Mouse (Mus musculus): ENCODE data around the gene Mettl1. TPM values are rescaled to one million over a fixed set of nuclear protein-coding genes. Genes with fewer than 3 reads are reported as not detected.

Gene Mettl1
- 26.8 TPM for polyA plus RNA-seq (2014; fragmentation: Illumina TruSeq; extraction: RNeasy Lipid Tissue Mini Kit (QIAGEN cat#74804); ENCODE audit: low read depth, low replicate concordance)

DNA sequence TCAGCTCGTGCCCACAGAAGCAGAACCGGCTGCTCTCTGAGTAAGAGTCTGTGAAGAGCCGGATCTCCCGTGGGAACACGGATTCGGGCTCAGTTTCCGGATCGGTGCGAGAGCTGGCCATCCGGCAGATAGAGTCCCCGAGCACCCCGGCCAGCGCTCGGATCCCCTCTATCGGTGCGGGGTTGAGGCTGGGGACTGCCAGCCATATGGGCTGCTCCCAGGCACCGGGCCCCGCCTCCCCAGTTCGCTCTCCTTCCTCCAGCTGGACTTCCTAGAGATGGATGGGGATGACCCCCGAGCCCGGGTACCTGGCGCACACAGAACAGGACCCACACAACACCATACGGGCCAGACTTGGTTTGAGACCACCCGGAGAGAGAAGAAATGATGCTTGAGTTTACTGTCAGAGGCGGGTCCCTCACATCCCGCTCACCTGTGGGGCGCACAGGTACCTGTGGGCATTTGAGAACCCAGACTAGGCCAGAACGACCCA, at the start of gene Mettl1, which contains the start of gene Eef1akmt3:
TSS of gene Mettl1 (plus strand) at position 141 of the 493 bp plus-strand sequence.
TSS of gene Eef1akmt3 (minus strand) at position 240 of the 493 bp plus-strand sequence.

DNA sequence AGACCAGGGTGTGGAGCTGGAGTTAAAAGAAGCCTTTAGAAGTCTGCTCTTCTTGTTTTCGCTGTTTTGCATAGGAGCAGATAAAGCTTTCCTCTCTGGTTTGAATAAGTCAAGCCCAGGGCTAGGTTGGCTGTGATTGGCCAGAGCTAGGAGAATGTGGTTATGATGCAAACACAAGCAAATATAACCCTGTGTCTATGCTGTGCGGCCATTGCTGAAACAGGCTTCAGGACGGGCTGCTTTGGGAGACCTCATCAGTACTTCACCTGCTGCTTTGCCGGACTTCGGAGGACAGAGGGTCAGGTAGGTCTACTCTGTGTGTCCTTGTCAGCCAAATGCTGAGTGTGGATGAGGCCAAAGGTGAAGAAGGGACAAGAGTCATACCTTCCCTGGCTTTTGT, 40.7 kb upstream of the Mettl1 start, which contains the start of gene Avil:
TSS of gene Avil (plus strand) at position 181 of the 400 bp plus-strand sequence.

DNA sequence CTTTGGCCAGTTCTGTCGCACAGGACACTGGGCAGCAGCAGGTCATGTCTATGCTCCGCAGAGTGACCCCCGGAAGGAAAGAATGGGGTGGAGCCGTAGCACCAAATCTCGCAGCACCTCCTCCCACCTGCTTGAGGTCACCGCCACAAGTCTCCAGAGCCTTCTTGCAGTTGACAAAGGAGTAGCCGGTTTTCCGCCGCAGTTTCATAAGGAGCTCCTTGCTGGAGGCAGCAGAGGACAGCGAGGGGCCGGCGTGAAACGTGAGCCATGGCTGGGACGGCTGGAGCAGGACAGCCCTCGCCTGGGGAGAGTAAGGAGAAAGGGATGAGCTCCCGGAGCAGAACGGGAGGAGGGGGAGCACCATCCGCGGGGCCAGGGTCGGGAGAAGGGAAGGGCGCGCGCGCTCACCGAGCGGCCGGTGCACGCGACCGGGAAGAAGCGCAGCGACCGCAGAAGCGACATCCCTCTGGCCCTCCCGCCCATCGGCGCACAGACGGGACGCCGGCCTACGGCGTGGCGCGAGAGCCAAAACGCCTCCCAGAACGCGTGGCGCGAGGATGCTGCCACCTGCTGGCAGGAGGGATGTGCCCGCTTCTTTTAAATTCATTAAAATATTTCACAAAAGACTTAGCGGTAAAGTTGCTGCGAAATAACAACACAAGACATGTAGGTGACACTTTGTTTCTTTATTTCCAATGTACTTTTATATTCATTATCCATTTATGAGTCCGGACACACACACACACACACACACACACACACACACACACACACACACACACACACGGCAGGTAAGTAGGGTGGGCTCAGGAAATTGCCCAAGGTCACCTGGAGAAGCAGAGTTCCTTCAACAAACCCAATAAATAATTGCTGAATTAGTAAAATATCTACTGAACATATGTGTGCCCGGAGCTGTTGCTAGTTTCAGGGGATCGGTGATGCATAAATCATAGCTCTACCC, 10.6 kb upstream of the Mettl1 start, which contains the start of gene Tsfm:
TSS of gene Tsfm (minus strand) at position 505 of the 961 bp plus-strand sequence.

DNA sequence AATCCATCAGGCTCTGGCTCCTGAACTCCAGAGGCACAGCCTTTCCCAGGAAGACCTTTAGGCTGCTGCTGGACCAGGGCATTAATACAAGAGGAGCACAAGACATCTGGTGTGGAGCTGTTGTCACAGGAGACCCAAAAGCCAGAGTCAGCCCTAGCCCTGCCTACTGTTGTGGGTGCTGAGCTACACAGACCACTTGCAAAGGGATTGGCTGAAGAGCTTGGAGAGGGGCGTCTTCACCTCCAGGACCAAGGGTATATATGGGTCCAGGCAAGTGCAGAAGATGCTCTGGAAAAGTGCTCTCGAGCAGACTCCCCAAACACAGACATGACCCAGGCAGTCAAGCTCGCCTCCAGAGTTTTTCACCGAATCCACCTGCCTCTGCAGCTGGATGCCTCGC, 6.7 kb downstream of the Mettl1 start, which contains the start of gene Cyp27b1:
TSS of gene Cyp27b1 (plus strand) at position 297 of the 400 bp plus-strand sequence.

DNA sequence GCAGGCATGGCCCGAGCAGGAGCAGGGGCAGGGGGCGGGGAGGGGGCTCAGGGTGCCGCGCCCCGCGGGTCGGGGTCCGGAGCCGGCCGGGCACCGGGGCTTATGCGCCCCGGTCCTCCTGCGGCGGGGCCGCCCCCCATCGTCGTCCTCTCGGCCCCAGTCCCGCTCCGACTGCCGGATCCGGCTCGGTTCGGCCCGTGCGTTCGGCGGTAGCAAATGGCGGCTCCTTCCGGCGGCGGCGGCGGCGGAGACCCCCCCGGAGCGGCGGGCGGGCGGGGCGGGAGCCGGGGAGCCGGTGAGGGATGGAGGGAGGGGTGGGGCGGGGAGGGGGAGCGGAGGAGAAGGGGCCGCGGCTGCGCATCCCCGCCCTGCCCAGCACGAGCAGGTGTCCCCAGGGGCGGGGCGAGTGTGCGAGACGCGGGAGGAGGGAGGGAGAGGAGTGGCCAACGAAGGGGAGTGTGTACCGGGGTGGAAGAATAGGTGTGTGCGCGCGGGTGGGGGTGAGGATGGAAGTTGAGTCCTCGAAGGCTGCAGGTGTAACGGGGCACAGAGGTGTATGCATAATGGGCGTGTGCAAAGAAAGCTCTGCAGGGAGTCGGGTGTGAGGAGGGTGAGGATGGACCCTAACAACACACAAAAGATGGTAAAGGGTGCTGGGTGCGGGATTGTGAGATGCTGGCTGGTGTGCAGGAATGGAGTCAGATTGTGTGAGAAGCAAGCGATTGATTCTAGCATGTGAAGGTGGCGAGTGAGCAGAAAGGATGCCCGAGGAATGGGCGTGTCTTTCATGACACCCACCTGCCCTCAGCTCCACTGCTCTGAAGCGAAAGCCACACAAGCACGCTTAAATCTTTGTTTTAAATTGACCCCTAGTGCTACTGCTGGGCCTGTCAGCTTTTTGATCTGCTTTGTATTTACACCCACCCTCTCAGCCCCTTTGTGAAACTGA, 19.0 kb downstream of the Mettl1 start, which contains the start of gene March9:
TSS of gene March9 (minus strand) at position 217 of the 949 bp plus-strand sequence.

DNA sequence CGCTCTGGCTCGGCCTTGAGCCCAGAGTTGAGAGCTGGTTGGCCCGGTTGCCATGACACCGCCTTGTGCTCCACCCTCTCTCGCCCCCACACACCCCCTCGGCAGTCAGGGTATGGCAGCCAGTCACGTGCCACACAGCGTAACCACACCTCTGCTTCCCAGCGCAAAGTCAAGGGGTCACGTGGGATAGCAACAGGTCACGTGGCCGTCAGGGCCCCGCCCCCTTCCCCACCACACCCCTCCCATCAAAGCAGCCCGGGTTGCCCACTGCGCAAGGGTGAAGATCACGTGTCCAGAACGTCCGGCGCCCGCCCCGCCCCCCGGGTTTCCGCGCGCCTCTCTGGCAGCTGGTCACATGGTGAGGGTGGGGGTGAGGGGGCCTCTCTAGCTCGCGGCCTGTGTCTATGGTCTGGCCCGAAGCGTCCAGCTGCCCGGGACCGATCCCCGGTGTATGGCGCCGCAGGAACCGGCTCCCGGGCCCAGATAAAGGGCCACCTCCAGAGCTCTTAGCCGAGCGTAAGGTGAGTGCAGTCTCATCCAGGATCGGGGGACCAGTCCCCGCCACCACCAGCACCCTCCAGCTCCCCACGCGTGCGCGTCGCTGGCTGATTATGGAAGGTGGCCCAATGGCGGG, 22.1 kb downstream of the Mettl1 start, which contains the start of gene Cdk4:
TSS of gene Cdk4 (plus strand) at position 296 of the 634 bp plus-strand sequence.

DNA sequence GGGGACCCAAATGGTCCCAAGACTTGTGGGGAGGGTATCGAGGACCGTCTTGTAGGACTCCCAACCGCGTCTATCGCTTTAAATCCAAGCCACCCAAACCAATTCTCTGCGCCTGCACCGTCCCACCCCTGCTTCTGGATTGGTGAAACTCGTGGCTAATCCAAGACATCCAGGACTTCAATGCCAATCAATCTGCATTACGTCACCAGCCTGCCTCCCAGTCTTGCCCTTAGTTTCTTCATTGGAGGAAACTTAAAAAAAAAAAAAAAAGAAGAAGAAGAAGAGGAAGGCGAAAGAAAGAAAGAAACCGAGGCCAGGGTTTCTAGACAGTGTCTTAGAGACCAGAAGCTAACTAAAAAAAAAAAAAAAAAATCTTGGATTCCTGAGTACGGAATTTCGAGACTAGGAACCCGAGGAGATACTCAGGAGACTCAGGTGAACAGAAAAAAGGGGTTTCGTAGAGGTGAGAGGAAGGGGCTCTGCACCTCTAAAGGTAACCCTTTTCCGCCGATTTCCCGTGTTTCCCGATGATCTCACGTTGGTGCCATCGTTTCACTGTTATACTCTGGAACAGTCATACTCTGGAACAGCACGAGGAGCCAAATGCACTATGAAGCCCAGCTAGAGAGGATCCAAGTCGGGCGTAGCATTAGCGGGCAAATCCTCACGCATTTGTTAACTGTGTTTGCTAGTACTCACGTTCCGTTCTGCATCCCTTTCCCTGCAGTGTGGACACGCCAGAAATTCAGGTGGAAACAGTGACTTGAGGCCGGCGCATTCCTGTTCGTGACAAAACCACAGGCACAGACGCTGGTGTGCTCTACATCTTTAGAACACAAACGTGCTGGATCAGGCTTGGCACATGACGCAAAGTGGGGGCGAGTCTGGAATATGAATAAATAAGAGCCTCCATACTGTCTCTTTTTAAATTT, 29.2 kb downstream of the Mettl1 start, which contains the start of gene Tspan31:
TSS of gene Tspan31 (minus strand) at position 75 of the 932 bp plus-strand sequence.

DNA sequence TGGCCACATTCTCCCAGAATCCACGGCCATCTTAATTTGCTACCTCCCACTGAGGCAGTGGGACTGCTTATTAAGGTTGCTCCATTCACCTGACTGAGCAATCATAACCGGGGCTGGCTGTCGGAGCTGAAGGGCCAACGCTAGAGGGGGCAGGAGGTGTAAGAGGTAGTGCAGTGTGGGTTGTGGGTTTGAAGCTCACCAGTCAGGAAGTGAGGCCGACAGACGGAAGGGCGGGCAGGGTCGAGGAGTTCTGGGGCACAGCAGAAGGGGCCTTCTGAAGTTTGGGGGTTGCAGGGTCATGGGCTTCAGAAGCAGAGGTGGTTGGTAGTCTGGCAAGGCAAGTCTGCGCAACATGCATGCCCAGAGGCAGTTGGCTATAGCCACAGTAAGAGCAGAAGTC, 33.9 kb downstream of the Mettl1 start, which contains the start of gene Agap2:
TSS of gene Agap2 (plus strand) at position 205 of the 400 bp plus-strand sequence.

Other genes starting within 250 kb of the Mettl1 start
- gene Atp23, start 140.1 kb upstream of the Mettl1 start, polyA plus RNA-seq (2014; fragmentation: Illumina TruSeq; extraction: RNeasy Lipid Tissue Mini Kit (QIAGEN cat#74804); ENCODE audit: low read depth, low replicate concordance), result 6.1 TPM
- gene Ctdsp2, start 62.7 kb upstream of the Mettl1 start, polyA plus RNA-seq (2014; fragmentation: Illumina TruSeq; extraction: RNeasy Lipid Tissue Mini Kit (QIAGEN cat#74804); ENCODE audit: low read depth, low replicate concordance), result 107 TPM
- 0.19 TPM for gene Avil, start 40.7 kb upstream of the Mettl1 start, polyA plus RNA-seq (2014; fragmentation: Illumina TruSeq; extraction: RNeasy Lipid Tissue Mini Kit (QIAGEN cat#74804); ENCODE audit: low read depth, low replicate concordance)
- gene Tsfm, start 10.6 kb upstream of the Mettl1 start, polyA plus RNA-seq (2014; fragmentation: Illumina TruSeq; extraction: RNeasy Lipid Tissue Mini Kit (QIAGEN cat#74804); ENCODE audit: low read depth, low replicate concordance), result 25.2 TPM
- gene Eef1akmt3, start 99 bp downstream of the Mettl1 start, polyA plus RNA-seq (2014; fragmentation: Illumina TruSeq; extraction: RNeasy Lipid Tissue Mini Kit (QIAGEN cat#74804); ENCODE audit: low read depth, low replicate concordance), result 0.53 TPM
- gene Cyp27b1, start 6.8 kb downstream of the Mettl1 start, polyA plus RNA-seq (2014; fragmentation: Illumina TruSeq; extraction: RNeasy Lipid Tissue Mini Kit (QIAGEN cat#74804); ENCODE audit: low read depth, low replicate concordance), result 0.27 TPM
- 6.8 TPM for gene March9, start 18.8 kb downstream of the Mettl1 start, polyA plus RNA-seq (2014; fragmentation: Illumina TruSeq; extraction: RNeasy Lipid Tissue Mini Kit (QIAGEN cat#74804); ENCODE audit: low read depth, low replicate concordance)
- gene Cdk4, start 22.1 kb downstream of the Mettl1 start, polyA plus RNA-seq (2014; fragmentation: Illumina TruSeq; extraction: RNeasy Lipid Tissue Mini Kit (QIAGEN cat#74804); ENCODE audit: low read depth, low replicate concordance), result 186 TPM
- gene Tspan31, start 28.9 kb downstream of the Mettl1 start, polyA plus RNA-seq (2014; fragmentation: Illumina TruSeq; extraction: RNeasy Lipid Tissue Mini Kit (QIAGEN cat#74804); ENCODE audit: low read depth, low replicate concordance), result 87.3 TPM
- 3.9 TPM for gene Agap2, start 33.9 kb downstream of the Mettl1 start, polyA plus RNA-seq (2014; fragmentation: Illumina TruSeq; extraction: RNeasy Lipid Tissue Mini Kit (QIAGEN cat#74804); ENCODE audit: low read depth, low replicate concordance)
- 160 TPM for gene Os9, start 79.7 kb downstream of the Mettl1 start, polyA plus RNA-seq (2014; fragmentation: Illumina TruSeq; extraction: RNeasy Lipid Tissue Mini Kit (QIAGEN cat#74804); ENCODE audit: low read depth, low replicate concordance)
- 73.3 TPM for gene B4galnt1, start 123.8 kb downstream of the Mettl1 start, polyA plus RNA-seq (2014; fragmentation: Illumina TruSeq; extraction: RNeasy Lipid Tissue Mini Kit (QIAGEN cat#74804); ENCODE audit: low read depth, low replicate concordance)
- 1.5 TPM for gene Slc26a10, start 139.2 kb downstream of the Mettl1 start, polyA plus RNA-seq (2014; fragmentation: Illumina TruSeq; extraction: RNeasy Lipid Tissue Mini Kit (QIAGEN cat#74804); ENCODE audit: low read depth, low replicate concordance)
- 29.2 TPM for gene Arhgef25, start 148.7 kb downstream of the Mettl1 start, polyA plus RNA-seq (2014; fragmentation: Illumina TruSeq; extraction: RNeasy Lipid Tissue Mini Kit (QIAGEN cat#74804); ENCODE audit: low read depth, low replicate concordance)
- gene Dtx3, start 154.3 kb downstream of the Mettl1 start, polyA plus RNA-seq (2014; fragmentation: Illumina TruSeq; extraction: RNeasy Lipid Tissue Mini Kit (QIAGEN cat#74804); ENCODE audit: low read depth, low replicate concordance), result 73.3 TPM
- 87.8 TPM for gene Pip4k2c, start 170.2 kb downstream of the Mettl1 start, polyA plus RNA-seq (2014; fragmentation: Illumina TruSeq; extraction: RNeasy Lipid Tissue Mini Kit (QIAGEN cat#74804); ENCODE audit: low read depth, low replicate concordance)
- 2.7 TPM for gene Kif5a, start 221.9 kb downstream of the Mettl1 start, polyA plus RNA-seq (2014; fragmentation: Illumina TruSeq; extraction: RNeasy Lipid Tissue Mini Kit (QIAGEN cat#74804); ENCODE audit: low read depth, low replicate concordance)
- 189 TPM for gene Dctn2, start 225.0 kb downstream of the Mettl1 start, polyA plus RNA-seq (2014; fragmentation: Illumina TruSeq; extraction: RNeasy Lipid Tissue Mini Kit (QIAGEN cat#74804); ENCODE audit: low read depth, low replicate concordance)
- 36.5 TPM for gene Mbd6, start 247.6 kb downstream of the Mettl1 start, polyA plus RNA-seq (2014; fragmentation: Illumina TruSeq; extraction: RNeasy Lipid Tissue Mini Kit (QIAGEN cat#74804); ENCODE audit: low read depth, low replicate concordance)

Measured in adipose tissue, adult 10 weeks (tissue).